Mouse (Mus musculus): Measurements from ENCODE around the gene Ppm1h. TPM values are rescaled to one million over a fixed set of nuclear protein-coding genes. Genes with fewer than 3 reads are reported as not detected.

Gene Ppm1h
- 1.3 and 1.7 TPM in 2 replicates for total RNA-seq (2012; rRNA removed)
- 1.1 and 1.3 TPM in 2 replicates for total RNA-seq (2014; rRNA removed)
- 1.2 and 2.2 TPM in 2 replicates for polyA plus RNA-seq (2012; ENCODE audit: insufficient read length, low read depth)

GRCm38 (mm10) chr10:122678541-122679436, at the start of gene Ppm1h:
Gene Ppm1h (plus strand): TSS chr10:122678762.
- H3K4me3 ChIP-seq (replicated peaks in 1 of 3; ENCODE audit: low read depth in 2 of 3, low read length in 2 of 3, poor library complexity in 1 of 3): peak within 1 kb of the TSS; percentile 47 to 70 (median 60)
- in situ Hi-C loops (cut with MboI; ENCODE audit: low pct_ligation_motif_present, low pct_unique_long_range_greater_than_20kb, low sequenced_read_pairs): no loop called here
- peak within 1 kb of the TSS; percentile 65 for H3K4me2 ChIP-seq (ENCODE audit: insufficient read depth, low read depth, poor library complexity, severe bottlenecking)
- H3K9me3 ChIP-seq (replicated peaks; ENCODE audit: low read length): peaks cover 4% of the 10 kb centered on the region
- no peaks in the 10 kb centered on the region for H3K79me2 ChIP-seq (replicated peaks; ENCODE audit: control insufficient read depth, extremely low read depth, insufficient read depth, poor library complexity, severe bottlenecking)
- no peak within 1 kb of the TSS for H3K27ac ChIP-seq (ENCODE audit: insufficient read depth, low read depth)
- peaks cover 0 to 3% of the 10 kb centered on the region in 2 experiments; a peak in 1 of 4 replicates for H3K4me1 ChIP-seq (ENCODE audit: control insufficient read depth in 1 of 2, insufficient read depth in 2 of 2)
- no peaks in the 10 kb centered on the region for H3K27me3 ChIP-seq (replicated peaks)
- dilution Hi-C loops (cut with MboI; ENCODE audit: extremely low pct_ligation_motif_present, extremely low pct_unique_long_range_greater_than_20kb, low sequenced_read_pairs): no loop called here
- H3K9ac ChIP-seq (ENCODE audit: insufficient read depth, low read depth): peak within 1 kb of the TSS; percentile 49
- no peak for TF ChIP-seq ZMIZ1 (IDR thresholded peaks at IDR 0.05; ENCODE audit: low read depth, low read length)
- TF ChIP-seq EP300 (IDR thresholded peaks at IDR 0.05; ENCODE audit: low read length): no peak
- TF ChIP-seq TBP (conservative IDR thresholded peaks at IDR 0.05; ENCODE audit: low read depth, low read length): no peak
- TF ChIP-seq USF2 (conservative IDR thresholded peaks at IDR 0.05; ENCODE audit: low read depth, low read length): no peak
- TF ChIP-seq ZC3H11A (IDR thresholded peaks at IDR 0.05; ENCODE audit: low read depth, low read length): no peak
- peak; percentile 36; the same call in 1 of the 2 replicates for TF ChIP-seq ELF1 (IDR thresholded peaks at IDR 0.05; ENCODE audit: low read depth, low read length)
- TF ChIP-seq JUND (conservative IDR thresholded peaks at IDR 0.05; ENCODE audit: low read depth, low read length): no peak
- no peak for TF ChIP-seq SMC3 (IDR thresholded peaks at IDR 0.05; ENCODE audit: low read depth, low read length)
- TF ChIP-seq MAZ (IDR thresholded peaks at IDR 0.05; ENCODE audit: low read depth, low read length): no peak
- no peak for TF ChIP-seq NRF1 (IDR thresholded peaks at IDR 0.05; ENCODE audit: low read depth, low read length)
- TF ChIP-seq BHLHE40 (IDR thresholded peaks at IDR 0.05; ENCODE audit: low read depth, low read length): peak; percentile 84
- no peak for TF ChIP-seq JUN (IDR thresholded peaks at IDR 0.05; ENCODE audit: insufficient read depth, low read depth, low read length)
- TF ChIP-seq CHD1 (IDR thresholded peaks at IDR 0.05; ENCODE audit: low read depth, low read length): no peak
- no peak for TF ChIP-seq IRF4 (IDR thresholded peaks at IDR 0.05; ENCODE audit: low read depth, low read length)
- TF ChIP-seq PAX5 (IDR thresholded peaks at IDR 0.05; ENCODE audit: low read length): no peak
- TF ChIP-seq UBTF (IDR thresholded peaks at IDR 0.05; ENCODE audit: low read depth, low read length): peak; percentile 74; the same call in 1 of the 2 replicates
- no peak for TF ChIP-seq MXI1 (IDR thresholded peaks at IDR 0.05; ENCODE audit: low read depth, low read length)
- TF ChIP-seq RAD21 (IDR thresholded peaks at IDR 0.05; ENCODE audit: low read depth, low read length): no peak; the same call in none of the 2 replicates
- peak in 1 of 2 experiments; percentile 46; a peak in 2 of 4 replicates for TF ChIP-seq CTCF (conservative IDR thresholded peaks at IDR 0.05 in 1 of 2, IDR thresholded peaks at IDR 0.05 in 1 of 2; ENCODE audit: low read depth in 2 of 2, low read length in 2 of 2)
- no peak for TF ChIP-seq ZKSCAN1 (IDR thresholded peaks at IDR 0.05; ENCODE audit: borderline replicate concordance, low read depth, low read length)
- peak; percentile 40 for TF ChIP-seq USF1 (IDR thresholded peaks at IDR 0.05; ENCODE audit: low read depth, low read length)
- no peak; the same call in 1 of the 2 replicates for TF ChIP-seq MAX (IDR thresholded peaks at IDR 0.05; ENCODE audit: low read length)
- no peak for TF ChIP-seq GABPA (IDR thresholded peaks at IDR 0.05; ENCODE audit: insufficient replicate concordance, low read depth, low read length)
- no peak for TF ChIP-seq MAFK (IDR thresholded peaks at IDR 0.05; ENCODE audit: insufficient replicate concordance, low read length)
- TF ChIP-seq NELFE (IDR thresholded peaks at IDR 0.05; ENCODE audit: low read depth, low read length): no peak
- no peak for TF ChIP-seq ETS1 (conservative IDR thresholded peaks at IDR 0.05; ENCODE audit: low read depth, low read length)
- peak; percentile 13; the same call in 1 of the 2 replicates for TF ChIP-seq TCF12 (IDR thresholded peaks at IDR 0.05; ENCODE audit: low read depth, low read length)
- TF ChIP-seq HCFC1 (IDR thresholded peaks at IDR 0.05; ENCODE audit: low read depth, low read length): no peak
- TF ChIP-seq MYC (IDR thresholded peaks at IDR 0.05; ENCODE audit: low read depth, low read length): no peak
- TF ChIP-seq POLR2A (IDR thresholded peaks at IDR 0.05; ENCODE audit: low read depth, low read length): 0 out of 2 replicates have a peak, but pooled peaks have one; percentile 24
- no peak for TF ChIP-seq E2F4 (IDR thresholded peaks at IDR 0.05; ENCODE audit: insufficient replicate concordance, low read depth, low read length)
- TF ChIP-seq CHD2 (IDR thresholded peaks at IDR 0.05; ENCODE audit: low read length): no peak
- TF ChIP-seq RCOR1 (conservative IDR thresholded peaks at IDR 0.05; ENCODE audit: low read depth, low read length): no peak
- TF ChIP-seq ZNF384 (IDR thresholded peaks at IDR 0.05; ENCODE audit: low read depth, low read length): no peak
- TF ChIP-seq KAT2A (IDR thresholded peaks at IDR 0.05; ENCODE audit: insufficient replicate concordance, low read length): no peak
- no peak for TF ChIP-seq SIN3A (IDR thresholded peaks at IDR 0.05; ENCODE audit: low read length)
- no peak for TF ChIP-seq MEF2A (IDR thresholded peaks at IDR 0.05; ENCODE audit: borderline replicate concordance, low read depth, low read length)
- TF ChIP-seq POLR2AphosphoS2 (IDR thresholded peaks at IDR 0.05; ENCODE audit: low read depth, low read length): no peak
- H3K36me3 ChIP-seq (replicated peaks in 1 of 2; ENCODE audit: control insufficient read depth in 1 of 2, insufficient read depth in 1 of 2, low read length in 1 of 2): no peaks in the 10 kb centered on the region
- peak; percentile 46 for DNase-seq (ENCODE audit: extremely low read depth)
